7 mouse cellular contexts compared by ENCODE assay signal in genomic region chr2:18690055-18690691, GRCm38 (mm10). TPM values are rescaled to one million over a fixed set of nuclear protein-coding genes. Genes with fewer than 3 reads are reported as not detected.
DNase-seq lines count a peak whose midpoint lies in the region; ATAC-seq and TF ChIP-seq lines count a peak whose summit lies in the region.

No protein-coding gene starts in this region.

- H3K27me3 ChIP-seq in forebrain, postnatal 0 days (ENCODE audit: insufficient read depth, low read length) = peaks cover 71% of the 10 kb centered on the region
- peaks cover 72% of the 10 kb centered on the region for H3K27me3 ChIP-seq in intestine, postnatal 0 days (replicated peaks; ENCODE audit: control insufficient read depth, insufficient read depth, low read length)
- peaks cover 83% of the 10 kb centered on the region for H3K27me3 ChIP-seq in liver, embryonic 16.5 days (ENCODE audit: control insufficient read depth, insufficient read depth, low read depth, low read length)

- 5% methylated on average over 55 of the region's 58 CpGs for WGBS in forebrain, postnatal 0 days
- under 1% methylated on average over 58 of the region's 58 CpGs for WGBS in intestine, postnatal 0 days
- WGBS in liver, embryonic 16.5 days (ENCODE audit: insufficient replicate concordance) = 1% methylated on average over 47 of the region's 58 CpGs

- H3K4me1 ChIP-seq in forebrain, postnatal 0 days (ENCODE audit: insufficient read depth) = 0 out of 2 replicates have a peak, but pooled peaks cover 5% of the 10 kb centered on the region
- H3K4me1 ChIP-seq in intestine, postnatal 0 days (replicated peaks; ENCODE audit: control insufficient read depth, insufficient read depth, low read length) = peaks cover 5% of the 10 kb centered on the region; the same call in 1 of the 2 replicates
- peaks cover 15% of the 10 kb centered on the region for H3K4me1 ChIP-seq in liver, embryonic 16.5 days (ENCODE audit: control insufficient read depth, low read depth, low read length)

- ATAC-seq in forebrain, postnatal 0 days = peak; percentile 78
- peak; percentile 5; the same call in 1 of the 2 replicates for ATAC-seq in intestine, postnatal 0 days
- ATAC-seq in liver, embryonic 16.5 days (ENCODE audit: low read depth) = no peak

- no peak overlapping the region for H3K27ac ChIP-seq in forebrain, postnatal 0 days (ENCODE audit: low read depth, low read length)
- H3K27ac ChIP-seq in intestine, postnatal 0 days (ENCODE audit: low read depth, low read length) = no peak overlapping the region
- H3K27ac ChIP-seq in liver, embryonic 16.5 days (ENCODE audit: low read length) = no peak overlapping the region

- peak overlapping the region; percentile 56 for H3K9ac ChIP-seq in forebrain, postnatal 0 days
- H3K9ac ChIP-seq in intestine, postnatal 0 days (ENCODE audit: low read depth, low read length) = no peak overlapping the region
- H3K9ac ChIP-seq in liver, embryonic 16.5 days (ENCODE audit: low read depth, low read length) = no peak overlapping the region

- H3K4me2 ChIP-seq in forebrain, postnatal 0 days (ENCODE audit: low read depth) = peak overlapping the region; percentile 78
- H3K4me2 ChIP-seq in intestine, postnatal 0 days (replicated peaks; ENCODE audit: low read depth) = peak overlapping the region; percentile 78
- H3K4me2 ChIP-seq in liver, embryonic 16.5 days (ENCODE audit: low read depth, low read length) = peak overlapping the region; percentile 73

- H3K9me3 ChIP-seq in forebrain, postnatal 0 days (ENCODE audit: low read length) = no peaks in the 10 kb centered on the region
- no peaks in the 10 kb centered on the region for H3K9me3 ChIP-seq in intestine, postnatal 0 days (ENCODE audit: control insufficient read depth)
- H3K9me3 ChIP-seq in liver, embryonic 16.5 days (replicated peaks; ENCODE audit: control insufficient read depth, low read length) = no peaks in the 10 kb centered on the region

- peak; percentile 15 to 39 for DNase-seq in spleen, adult 18-20 months
- no peak for DNase-seq in spleen, postnatal 14 days (ENCODE audit: low spot score in 2 of 2)
- DNase-seq in adrenal gland, postnatal 36 days = peak; percentile 57 to 66
- peak; percentile 85 for DNase-seq in forebrain, postnatal 0 days
- peak; percentile 69 for DNase-seq in right cerebral cortex, postnatal 4 days

- TF ChIP-seq CTCF in forebrain, postnatal 0 days (IDR thresholded peaks at IDR 0.05; ENCODE audit: low read depth) = no peak
- TF ChIP-seq CTCF in intestine, postnatal 0 days (IDR thresholded peaks at IDR 0.05; ENCODE audit: low read depth) = no peak

- peak overlapping the region; percentile 53 for H3K4me3 ChIP-seq in forebrain, postnatal 0 days (ENCODE audit: low read depth, low read length)
- H3K4me3 ChIP-seq in intestine, postnatal 0 days (ENCODE audit: low read depth, low read length) = peak overlapping the region; percentile 46
- H3K4me3 ChIP-seq in liver, embryonic 16.5 days (ENCODE audit: low read depth, low read length) = peak overlapping the region; percentile 60

- no peaks in the 10 kb centered on the region for H3K36me3 ChIP-seq in forebrain, postnatal 0 days (ENCODE audit: insufficient read depth)
- no peaks in the 10 kb centered on the region for H3K36me3 ChIP-seq in intestine, postnatal 0 days (ENCODE audit: control insufficient read depth, insufficient read depth)
- H3K36me3 ChIP-seq in liver, embryonic 16.5 days (ENCODE audit: control insufficient read depth, insufficient read depth) = no peaks in the 10 kb centered on the region

RNA-seq across cellular contexts. Expression of gene Spag6, which starts 3.7 kb away (rescaled TPM):
- total RNA-seq in adrenal gland, postnatal 36 days (2021) = under 1 TPM in 1 of 2 experiments, not detected in 1; 0.33 TPM
- total RNA-seq in forebrain, postnatal 0 days (2014; rRNA removed) = not detected in 2 replicates
- 0.06 and 0.21 TPM in 2 replicates for polyA plus RNA-seq in forebrain, postnatal 0 days (2015; fragmentation: Nextera tagmentation; extraction: Ambion mirVana)
- 0.08 TPM in 1 of 2 replicates, not detected in the other for polyA plus RNA-seq in intestine, postnatal 0 days (2015; fragmentation: Nextera tagmentation; extraction: Ambion mirVana)
- polyA plus RNA-seq in liver, embryonic 16.5 days (2015; fragmentation: Nextera tagmentation; extraction: Ambion mirVana) = not detected in 2 replicates

RNA-seq across cellular contexts. Expression of gene Bmi1, which starts 13.4 kb away (rescaled TPM):
- 10 to 100 TPM; 51.9 to 73.7 TPM for total RNA-seq in adrenal gland, postnatal 36 days (2021)
- total RNA-seq in forebrain, postnatal 0 days (2014; rRNA removed) = 92.2 and 94.7 TPM in 2 replicates
- polyA plus RNA-seq in forebrain, postnatal 0 days (2015; fragmentation: Nextera tagmentation; extraction: Ambion mirVana) = 17.4 and 21.4 TPM in 2 replicates
- 9.9 and 10.3 TPM in 2 replicates for polyA plus RNA-seq in intestine, postnatal 0 days (2015; fragmentation: Nextera tagmentation; extraction: Ambion mirVana)
- polyA plus RNA-seq in liver, embryonic 16.5 days (2015; fragmentation: Nextera tagmentation; extraction: Ambion mirVana) = 3.4 and 4.1 TPM in 2 replicates

RNA-seq across cellular contexts. Expression of gene Commd3, which starts 18.0 kb away (rescaled TPM):
- 100 to 1,000 TPM in 1 of 2 experiments, 10 to 100 TPM in 1; 83.7 to 113 TPM for total RNA-seq in adrenal gland, postnatal 36 days (2021)
- 164 and 184 TPM in 2 replicates for total RNA-seq in forebrain, postnatal 0 days (2014; rRNA removed)
- 256 and 334 TPM in 2 replicates for polyA plus RNA-seq in forebrain, postnatal 0 days (2015; fragmentation: Nextera tagmentation; extraction: Ambion mirVana)
- polyA plus RNA-seq in intestine, postnatal 0 days (2015; fragmentation: Nextera tagmentation; extraction: Ambion mirVana) = 205 and 218 TPM in 2 replicates
- 80.2 and 90.3 TPM in 2 replicates for polyA plus RNA-seq in liver, embryonic 16.5 days (2015; fragmentation: Nextera tagmentation; extraction: Ambion mirVana)

Comparison
In these comparisons a context has a peak if more than half of its experiments do, and no peak if none do; other contexts are left out.
1. DNase-seq: peak in spleen, adult 18-20 months (2 of 2), adrenal gland, postnatal 36 days (2 of 2), forebrain, postnatal 0 days (single experiment) and right cerebral cortex, postnatal 4 days (single experiment); none in spleen, postnatal 14 days (0 of 2).
2. Peak in every context shown above with its lines, with median percentiles within 50 percentile points of each other: H3K4me2 ChIP-seq and H3K4me3 ChIP-seq.